Mouse (Mus musculus) adrenal gland, postnatal 4 days (tissue): ENCODE measurements around the gene Cdh6. TPM values are rescaled to one million over a fixed set of nuclear protein-coding genes. Genes with fewer than 3 reads are reported as not detected.
A peak's percentile ranks its signal among the peaks of the same experiment; 100 is the strongest.

Experiments
- DNase-seq, 2 experiments: peaks; one replicate each; pipeline ENCODE4 v3.0.0; 2021 to 2022; ENCODE audit warnings: low spot score in 2 of 2, mixed read lengths in 2 of 2
- total RNA-seq, 2 experiments: library from RNA; stranded (reverse); gene quantifications; 2 replicates each; pipeline ENCODE4 v1.2.3; 2021

Gene Cdh6
- total RNA-seq, 2 experiments from 2014 or later, result 25.1 to 35.3 TPM

DNA sequence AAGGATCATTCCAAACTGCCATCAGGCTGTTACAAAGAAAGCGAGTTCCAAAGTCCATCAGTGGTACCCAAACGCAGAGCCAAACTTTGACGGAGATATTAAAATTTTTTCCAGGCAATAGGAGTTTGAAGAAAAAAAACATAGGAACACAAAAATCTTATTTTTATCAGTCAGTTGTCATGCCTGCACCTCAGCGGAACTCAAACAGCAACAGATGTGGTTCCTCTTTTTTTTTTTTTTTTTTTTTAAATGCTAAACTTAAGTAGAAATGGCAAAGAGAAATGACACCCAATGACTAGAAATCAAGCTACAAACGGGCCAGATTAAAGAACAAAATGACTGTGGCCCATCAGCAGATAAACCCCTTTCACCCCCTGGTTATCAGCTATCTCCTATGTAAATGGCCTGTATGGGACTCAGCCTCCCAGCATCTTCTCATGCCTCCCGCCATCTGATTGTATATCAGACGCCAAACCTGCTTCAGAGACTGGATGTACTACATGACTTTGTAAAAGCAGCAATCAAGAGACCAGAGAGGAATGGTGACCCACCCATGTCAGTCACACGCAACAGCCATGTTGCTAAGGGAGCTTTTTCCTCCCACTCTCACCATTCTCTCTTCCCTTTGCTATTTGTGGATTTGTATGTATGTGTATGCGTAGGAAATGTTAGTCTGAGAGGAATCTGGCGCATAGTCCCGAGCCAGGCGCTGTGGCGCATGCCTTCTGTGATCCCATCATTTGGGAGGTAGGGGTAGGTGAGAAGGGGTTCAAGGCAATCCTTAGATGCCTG lies 8.2 kb downstream of the Cdh6 start:
- DNase-seq, result no peak

DNA sequence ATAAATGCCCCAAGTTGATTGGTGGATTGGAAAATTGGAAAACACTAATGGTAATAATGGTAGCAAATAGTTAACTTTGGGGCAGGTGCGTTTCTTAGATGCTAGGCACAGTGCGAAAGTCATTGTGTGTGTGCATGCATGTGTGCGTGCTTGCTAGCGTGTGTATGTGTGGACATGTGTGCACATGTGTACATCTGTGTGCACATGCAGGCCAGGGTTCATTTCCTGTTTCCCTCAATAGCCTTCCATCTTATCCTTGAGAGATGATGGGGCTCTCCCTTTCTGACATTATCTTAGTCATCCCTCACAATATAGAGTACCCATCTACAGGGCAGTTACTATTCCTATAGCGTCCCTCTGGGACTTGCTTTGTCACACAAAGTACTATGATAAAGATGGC lies 17.7 kb downstream of the Cdh6 start:
- DNase-seq, result no peak

DNA sequence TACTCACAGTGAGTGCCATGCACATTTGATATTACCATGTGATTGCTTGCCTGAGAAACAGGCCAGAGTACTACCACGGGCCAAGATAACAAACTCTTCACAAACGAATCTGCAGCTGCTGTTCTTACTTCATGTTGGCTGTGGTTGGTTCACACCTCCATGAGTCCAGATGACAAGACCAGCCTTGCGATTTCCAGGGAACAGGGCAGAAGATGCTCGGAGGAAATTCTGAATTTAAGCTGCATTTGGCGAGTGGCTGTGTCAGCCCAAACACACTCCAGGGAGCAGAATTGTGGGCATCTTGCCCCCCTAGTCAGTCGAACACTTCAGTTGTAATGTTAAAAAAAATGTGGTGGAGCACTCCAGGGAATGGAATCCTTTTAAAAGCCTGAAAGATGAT lies 18.1 kb downstream of the Cdh6 start:
- DNase-seq, result no peak

DNA sequence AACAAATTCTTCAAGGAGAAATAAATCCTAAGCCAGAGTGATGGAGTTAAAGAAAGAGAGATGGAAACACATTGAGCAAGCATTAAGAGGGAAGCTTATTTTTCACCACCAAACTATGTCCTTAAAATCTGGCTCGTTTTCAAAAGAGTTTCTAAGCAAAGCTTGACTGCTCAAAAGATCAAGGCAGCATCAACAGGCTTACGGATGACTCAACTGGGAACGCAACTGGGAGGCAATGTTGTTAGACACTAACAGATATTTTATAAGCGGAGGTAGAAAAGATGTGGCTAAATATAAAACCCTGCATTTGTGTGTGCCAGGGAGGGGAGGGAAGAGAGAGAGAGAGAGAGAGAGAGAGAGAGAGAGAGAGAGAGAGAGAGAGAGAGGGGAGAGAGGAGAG lies 31.5 kb downstream of the Cdh6 start:
- DNase-seq, result no peak

DNA sequence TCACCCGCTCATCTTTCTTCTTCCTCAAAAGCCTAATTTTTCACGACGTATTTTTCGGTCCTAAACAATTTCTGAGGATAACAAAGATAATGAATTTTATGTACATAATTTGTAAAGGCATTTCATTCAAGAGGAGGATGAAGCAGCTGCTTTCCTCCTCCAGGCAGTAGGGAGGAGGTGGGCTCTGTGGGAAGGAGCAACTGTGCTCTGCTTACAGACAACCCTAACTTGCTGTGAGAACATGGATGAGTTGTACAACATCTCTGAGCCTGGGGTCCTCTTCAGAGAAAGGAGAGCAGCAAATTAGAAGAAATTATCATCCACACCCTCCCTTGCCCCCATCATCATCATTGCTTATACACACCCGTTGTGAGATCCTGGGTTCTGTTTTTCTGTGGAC lies 33.8 kb downstream of the Cdh6 start:
- DNase-seq, result no peak

DNA sequence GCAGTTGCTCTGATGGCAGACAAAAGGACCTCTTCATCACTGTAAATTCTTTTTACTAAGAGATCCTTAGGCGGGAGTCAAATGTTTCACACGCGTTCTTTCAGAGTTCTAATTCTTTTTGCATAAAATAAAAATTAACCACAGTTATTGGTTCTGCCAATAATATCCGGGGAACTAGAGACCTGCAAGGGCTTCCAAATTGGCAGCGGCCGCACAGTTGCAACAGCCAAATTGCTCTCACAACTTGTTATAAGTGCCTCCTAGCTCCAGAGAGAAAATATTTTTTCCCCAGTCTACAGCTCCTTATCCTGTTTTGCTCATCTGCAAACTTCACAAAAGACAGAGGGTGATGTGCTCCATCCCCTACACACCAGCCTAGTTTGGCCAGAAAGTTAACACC lies 36.3 kb downstream of the Cdh6 start:
- DNase-seq, result no peak

DNA sequence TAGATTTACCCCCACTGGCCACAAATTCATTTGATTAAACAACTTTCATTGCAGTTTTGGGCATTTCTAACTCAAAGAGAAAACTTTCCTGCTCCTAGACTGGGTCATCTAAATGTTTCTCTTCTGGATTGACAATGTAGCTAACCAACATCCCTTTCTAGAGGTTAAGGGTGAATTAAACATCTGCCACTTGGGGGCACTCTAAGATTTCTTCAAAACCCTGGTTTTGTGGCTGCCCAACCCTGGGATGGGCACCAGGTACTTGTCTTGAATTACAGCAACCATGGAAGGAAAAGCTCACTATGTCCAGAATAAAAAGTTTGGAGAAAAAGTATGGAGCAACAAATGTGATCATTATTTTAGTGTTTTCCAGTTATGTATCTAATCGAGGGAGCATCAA lies 39.4 kb downstream of the Cdh6 start:
- DNase-seq, result no peak

DNA sequence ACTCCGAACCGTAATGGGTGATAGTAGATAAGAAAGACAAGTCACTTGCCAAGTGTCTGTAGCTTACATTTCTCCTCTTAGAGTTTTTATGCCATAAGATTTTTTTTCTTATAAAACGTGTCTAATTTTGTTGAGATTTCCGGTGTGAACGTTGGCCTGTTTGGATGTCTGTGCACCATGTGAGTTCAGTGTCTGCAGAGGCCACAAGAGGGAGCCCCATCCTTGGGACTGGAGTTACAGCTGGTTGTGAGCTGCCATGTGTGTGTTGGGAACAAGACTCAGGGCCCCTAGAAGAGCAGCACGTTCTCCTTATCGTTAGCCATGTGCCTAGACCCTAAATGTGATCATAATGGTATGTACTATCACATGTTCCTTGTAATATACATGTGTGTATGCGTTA lies 40.1 kb downstream of the Cdh6 start:
- no peak for DNase-seq

DNA sequence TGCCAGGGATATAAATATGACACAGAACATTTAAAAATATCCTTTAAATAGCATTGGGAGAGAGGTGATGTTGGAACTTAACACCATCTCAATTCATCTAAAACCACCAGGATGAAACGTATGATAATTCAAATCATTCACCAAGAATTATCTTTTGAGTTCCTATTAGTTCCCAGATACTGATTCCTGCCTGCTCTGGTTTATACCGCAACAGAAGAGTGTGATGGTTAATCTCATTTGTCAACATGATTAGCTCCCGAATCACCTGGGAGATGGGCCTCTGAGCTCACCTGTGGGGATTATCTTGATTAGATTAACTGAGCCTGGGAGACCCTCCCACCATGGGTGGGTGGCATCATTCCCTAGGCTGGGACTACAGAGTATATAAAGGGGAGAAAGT lies 41.0 kb downstream of the Cdh6 start:
- DNase-seq, result no peak

DNA sequence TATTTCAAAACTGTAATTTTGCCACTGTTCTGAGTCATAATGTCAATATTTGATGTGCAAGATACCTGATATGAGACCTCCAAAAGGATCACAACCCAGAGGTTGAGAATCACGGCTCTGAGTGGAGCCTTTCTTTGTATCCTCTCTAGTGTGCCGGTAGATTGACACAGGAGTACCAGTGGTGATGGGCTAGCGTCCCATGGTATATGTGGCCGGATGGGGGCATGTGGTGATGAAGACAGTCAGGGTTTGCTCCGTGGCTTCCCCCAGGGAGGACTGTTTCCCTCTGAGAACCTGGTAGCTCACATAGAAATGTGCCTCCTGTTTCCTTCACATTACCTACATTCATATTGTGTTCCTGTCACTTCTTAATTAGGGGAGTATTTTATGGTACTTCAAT lies 43.2 kb downstream of the Cdh6 start:
- DNase-seq, result no peak

DNA sequence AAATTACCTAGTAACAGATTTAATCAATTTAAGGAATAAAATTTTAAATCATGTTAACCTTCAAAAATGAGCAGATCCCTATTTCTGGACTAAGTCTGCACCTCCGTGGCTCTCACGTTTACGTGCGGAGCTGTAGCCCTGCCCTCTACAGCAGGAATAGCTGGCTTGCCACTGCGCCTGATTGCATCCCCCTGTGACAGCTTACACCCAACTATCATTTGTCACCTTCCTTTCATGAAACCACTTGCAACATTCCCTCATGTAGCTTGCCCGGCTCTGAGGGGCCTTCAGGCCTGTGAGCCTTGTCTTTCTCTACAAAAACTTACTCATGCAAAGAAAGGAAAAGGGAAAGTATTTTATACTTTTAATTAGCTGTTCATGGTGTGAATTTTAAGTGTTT lies 73.1 kb downstream of the Cdh6 start:
- DNase-seq, result no peak

DNA sequence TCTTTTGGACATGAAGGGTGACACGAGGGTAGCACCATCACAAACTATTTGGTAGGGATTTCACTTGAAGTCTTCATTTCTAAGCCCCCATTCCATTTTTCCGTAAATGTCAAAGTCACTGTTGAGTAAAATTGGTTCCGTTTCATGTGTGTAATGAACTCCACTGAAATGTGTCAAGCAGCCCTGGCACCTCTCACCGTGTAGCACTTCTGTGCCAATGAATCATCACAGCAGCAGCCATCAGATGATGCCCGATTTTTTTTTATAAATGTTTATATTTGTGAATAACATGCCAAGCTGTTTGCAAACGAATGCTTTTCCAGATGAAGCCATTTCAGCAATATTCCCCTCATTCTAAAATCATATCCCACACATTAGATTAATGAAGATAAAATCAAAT lies 75.6 kb downstream of the Cdh6 start:
- DNase-seq, result no peak

DNA sequence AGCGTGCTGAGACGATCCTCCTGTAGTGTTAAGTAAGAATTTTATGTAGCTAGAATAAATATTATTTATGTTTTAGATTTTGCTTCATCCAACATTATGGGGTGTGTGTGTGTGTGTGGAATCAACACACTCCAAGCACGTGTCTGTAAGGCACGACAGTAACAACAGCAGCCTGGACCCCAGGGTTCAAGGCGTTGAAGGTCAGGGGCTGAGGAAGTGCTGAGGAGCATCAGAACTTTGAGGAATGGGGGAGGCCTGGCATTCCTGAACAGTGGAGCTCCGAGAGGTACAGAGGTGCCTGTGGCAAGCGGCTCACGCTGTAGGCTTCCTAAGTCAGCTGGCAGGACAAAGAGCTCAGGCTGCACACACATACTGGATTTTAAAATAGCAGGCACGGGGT lies 78.1 kb downstream of the Cdh6 start:
- no peak for DNase-seq

DNA sequence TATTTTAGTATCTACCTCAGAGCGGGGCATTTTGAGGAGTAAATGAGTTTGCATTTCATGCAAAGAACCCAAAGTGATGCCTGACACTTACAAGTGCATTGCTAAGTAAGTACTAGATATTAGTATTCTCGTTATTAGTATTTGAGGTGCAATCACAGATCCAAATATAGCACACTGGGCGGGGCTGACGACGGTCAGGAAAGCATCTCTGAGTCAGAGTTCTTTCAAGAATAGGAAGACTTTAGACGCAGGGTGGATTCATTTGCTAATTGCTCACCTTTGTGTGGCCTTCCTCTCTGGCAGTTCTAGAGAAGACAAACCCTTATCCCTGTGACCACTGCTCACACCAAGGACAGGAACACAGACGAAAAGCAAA lies 78.6 kb downstream of the Cdh6 start:
- DNase-seq, result no peak

DNA sequence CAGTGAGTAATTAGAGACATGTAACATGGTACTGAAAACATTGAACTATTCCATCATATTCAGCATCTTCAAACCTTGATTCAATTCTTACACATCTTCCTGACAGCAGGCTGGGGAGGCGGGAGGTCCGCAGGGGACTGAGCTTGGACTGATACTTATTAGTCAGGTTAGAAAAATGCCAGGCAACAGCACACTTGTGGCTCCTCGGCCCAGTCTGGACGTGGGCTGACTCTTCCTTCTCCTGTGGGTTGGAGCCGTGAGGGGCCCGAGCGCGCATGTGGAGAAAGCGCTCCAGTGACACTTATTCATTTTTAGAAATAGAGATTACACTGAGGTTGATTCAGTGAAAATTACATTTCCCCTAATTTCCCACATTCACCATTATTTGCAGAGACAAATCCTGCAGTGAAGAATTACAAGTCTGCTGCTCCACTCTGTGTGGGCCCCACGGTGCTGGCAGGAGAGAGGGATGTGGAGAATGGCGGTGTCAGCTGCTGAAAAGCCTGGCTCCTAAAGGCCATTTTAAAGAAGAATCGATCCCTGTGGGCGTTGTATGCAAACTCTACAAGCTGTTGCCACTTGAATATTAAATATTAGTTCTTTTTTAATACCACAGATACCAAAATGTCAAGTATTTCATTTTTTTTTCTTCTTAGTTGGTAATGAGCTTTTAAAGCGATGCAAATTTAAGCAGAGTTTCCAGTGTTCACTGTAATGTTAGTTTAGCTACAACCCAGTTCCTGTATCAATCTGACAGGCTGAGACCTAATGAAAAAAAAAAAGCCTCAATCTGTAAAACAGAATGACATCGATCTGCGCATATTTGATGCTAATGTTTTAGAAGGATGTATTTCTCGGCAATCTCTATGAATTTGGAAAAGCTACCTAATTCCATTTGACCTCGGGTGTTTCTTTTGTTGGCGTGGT lies 79.3 kb downstream of the Cdh6 start:
- DNase-seq, result no peak

DNA sequence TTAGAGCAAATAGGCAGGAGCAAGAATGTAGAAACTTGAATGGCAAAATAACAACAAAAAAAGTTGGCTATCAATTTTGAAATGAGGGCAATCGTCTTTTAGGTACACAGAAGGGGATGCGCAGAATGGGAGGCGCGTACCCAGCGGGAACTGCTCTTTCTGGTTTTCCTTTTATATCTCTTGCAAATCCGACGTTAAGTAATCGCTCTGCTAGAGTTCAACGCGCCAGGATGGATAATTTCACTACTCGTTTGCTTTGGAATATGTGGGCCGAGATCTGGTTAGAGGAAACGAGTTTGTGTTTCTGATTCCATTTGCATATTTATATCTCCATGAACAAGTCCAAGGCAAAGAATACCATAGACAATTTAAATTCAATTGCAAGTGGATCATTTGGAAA lies 81.4 kb downstream of the Cdh6 start:
- DNase-seq, result no peak

DNA sequence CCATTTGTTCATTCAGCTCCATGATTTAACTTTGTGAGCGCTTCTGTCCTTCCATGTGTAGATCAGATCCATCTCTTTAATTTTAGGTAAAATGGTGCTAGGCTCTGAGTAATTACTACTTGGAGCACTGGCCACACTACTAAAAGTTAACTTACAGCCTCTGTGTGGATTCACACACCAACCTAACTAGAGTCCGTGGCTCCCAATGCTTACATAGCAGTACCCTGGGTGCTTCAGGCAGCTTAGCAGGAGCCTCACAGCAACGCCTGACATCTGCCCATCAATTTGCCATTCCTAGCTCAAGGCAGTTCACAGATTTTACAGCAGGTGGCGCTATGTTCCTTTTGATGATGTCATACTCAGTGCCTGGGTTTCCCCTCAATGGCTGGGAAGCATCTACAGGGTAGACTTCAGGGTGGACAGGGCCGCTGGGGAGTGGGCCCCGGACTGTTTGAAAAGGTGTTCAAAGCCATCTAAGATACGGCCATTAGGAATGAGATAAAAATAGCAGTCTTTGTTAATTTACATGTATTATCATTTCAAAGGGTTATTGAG lies 84.9 kb downstream of the Cdh6 start:
- peak in 1 of 2 experiments; percentile 39 for DNase-seq

DNA sequence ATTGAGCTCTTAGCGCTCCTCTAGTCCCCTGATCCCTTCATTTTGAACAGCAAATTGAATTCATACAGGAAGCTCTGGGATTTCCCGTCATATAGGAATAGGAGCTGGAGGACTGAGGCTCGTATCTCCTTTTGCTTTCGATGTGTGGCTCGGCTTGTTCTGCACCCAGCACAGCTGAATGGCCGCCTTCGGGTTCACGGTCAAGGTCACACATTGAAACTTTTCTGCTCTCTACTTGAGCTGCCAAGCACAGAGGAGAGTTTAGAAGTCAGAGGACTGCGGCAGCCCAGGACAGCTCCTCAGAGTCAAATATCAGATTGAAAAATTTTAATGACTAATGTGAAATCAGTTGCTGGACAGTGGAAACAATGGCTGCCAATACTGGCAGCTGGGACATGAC lies 88.7 kb downstream of the Cdh6 start:
- DNase-seq, result no peak

DNA sequence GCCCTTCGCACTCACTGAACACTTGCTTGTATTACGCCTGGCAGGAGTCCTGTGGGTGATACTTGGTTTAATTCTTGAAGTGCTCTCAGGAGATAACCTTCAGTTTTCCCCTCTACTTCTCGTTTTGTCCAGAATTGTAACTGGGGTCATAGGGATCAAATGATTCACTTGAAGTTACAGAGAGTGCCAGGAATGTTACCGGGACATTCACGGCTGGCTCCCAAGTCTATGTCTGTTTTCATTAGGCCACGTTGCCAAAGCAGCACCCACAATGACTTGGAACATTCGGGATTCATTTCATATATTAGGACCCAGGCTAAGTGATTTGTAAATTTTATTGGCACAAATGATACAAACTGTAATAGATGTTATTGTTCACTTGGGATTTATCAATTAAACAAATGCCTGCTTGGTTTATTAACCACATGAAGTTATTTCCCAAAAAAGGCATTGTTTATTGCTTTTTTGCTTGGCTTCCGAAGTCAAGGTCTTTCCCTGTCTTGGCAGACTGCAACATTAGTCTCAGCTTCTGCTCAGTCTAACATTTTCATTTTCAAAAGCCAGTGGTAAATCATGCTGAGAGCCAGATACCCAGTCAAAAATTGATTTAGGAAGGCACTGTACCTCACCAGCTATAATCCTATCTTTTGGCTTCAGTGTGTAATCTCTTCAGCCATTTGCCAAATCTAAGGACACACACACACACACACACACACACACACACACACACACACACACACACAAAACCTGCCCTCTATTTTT lies 96.4 kb downstream of the Cdh6 start:
- DNase-seq, result no peak

DNA sequence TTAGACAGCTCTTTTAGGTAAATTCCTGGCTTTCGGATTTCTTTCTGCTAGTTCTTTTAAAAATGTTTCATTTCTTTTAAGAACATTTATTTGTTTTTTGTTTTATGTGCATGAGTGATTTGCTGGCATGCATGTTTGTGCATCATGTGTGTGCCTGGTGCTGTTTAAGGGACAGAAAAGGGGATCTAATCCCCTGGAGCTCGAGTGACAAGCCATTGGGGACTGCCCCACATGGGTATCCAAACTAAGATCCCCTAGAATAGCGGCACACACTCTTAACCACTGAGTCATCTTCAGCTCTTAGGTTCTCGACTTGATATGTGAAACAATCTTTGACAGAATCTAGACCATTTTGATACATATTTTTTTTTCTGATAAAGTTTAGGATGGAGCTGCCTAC lies 99.4 kb downstream of the Cdh6 start:
- DNase-seq, result no peak

DNA sequence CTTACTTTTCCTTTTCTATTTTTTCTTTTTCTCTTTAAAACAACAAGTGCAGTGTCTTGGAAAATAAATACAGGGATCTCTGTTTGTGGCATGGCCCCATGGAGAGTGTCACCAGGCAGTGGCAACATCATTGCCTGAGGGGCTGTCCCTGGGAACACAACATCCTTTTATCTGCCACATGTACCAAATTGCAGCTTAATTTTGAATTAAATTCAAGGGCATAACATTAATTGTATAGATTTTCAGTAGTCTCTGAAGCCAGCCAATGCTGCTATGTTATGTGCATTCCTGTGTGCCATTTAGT lies 105.3 kb downstream of the Cdh6 start:
- no peak for DNase-seq
